Mouse (Mus musculus): ENCODE results near the gene Zfp36l2. TPM values are rescaled to one million over a fixed set of nuclear protein-coding genes. Genes with fewer than 3 reads are reported as not detected.

Zfp36l2 gene
- polyA plus RNA-seq, 1 experiment from 2014 or later, result 9.6 TPM

DNA sequence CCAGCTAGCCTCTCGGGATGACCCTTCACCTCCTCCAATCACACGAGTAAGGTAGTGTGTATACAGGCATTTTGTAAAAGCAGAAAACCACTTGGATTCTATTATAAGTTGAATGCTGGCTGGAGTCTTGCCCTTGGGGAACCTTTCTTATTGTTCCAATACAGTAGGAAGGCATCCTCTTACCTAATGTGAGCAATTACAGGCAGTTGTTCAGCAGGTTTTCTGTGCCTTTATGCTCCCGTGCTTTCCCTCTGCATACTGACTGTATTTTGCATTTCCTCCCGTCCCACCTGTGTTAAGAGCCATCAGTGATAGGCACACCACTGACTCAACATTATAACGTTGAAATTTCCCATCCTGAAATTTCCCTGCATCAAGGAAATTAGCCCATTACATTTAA is 17.2 kb upstream of the Zfp36l2 start:
- H3K4me3 ChIP-seq (ENCODE audit: low read depth, low read length), result no peak overlapping the region
- H3K9me3 ChIP-seq (replicated peaks; ENCODE audit: control insufficient read depth, low read length), result no peaks in the 10 kb centered on the region
- H3K4me1 ChIP-seq (ENCODE audit: control insufficient read depth, insufficient read depth, low read length), result peaks cover 9% of the 10 kb centered on the region; the same call in 1 of the 2 replicates
- H3K4me2 ChIP-seq, result no peak overlapping the region
- H3K27me3 ChIP-seq (ENCODE audit: control insufficient read depth, insufficient read depth, low read length), result no peaks in the 10 kb centered on the region
- H3K9ac ChIP-seq (ENCODE audit: low read depth, low read length), result no peak overlapping the region
- no peak overlapping the region for H3K27ac ChIP-seq (ENCODE audit: low read depth, low read length)
- ATAC-seq (replicated peaks; ENCODE audit: insufficient number of reproducible peaks, low FRiP score, low TSS enrichment), result no peak
- WGBS (ENCODE audit: insufficient replicate concordance), result 74% methylated on average over 5 of the region's 5 CpGs
- no peaks in the 10 kb centered on the region; the same call in 1 of the 2 replicates for H3K36me3 ChIP-seq (ENCODE audit: control insufficient read depth, insufficient read depth, low read length)

DNA sequence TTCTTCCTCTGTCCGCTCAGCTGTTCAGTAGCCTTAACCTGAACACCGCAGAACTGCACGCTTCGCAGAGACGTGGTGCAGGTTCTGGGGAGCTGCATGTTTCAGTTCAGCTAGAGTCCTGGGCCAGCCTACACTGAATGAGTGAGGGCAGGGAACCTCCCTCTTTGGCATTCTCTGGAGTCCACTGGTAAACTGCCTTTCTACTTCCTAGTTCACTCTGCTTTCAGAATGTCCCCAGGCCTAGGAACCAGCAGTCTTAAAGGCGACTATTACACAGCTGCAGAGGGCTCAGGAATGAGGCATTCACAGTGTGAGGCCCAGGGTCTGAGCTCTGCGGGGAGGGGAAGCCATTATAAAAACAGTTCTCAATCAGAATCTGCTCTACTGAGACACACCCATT is 15.6 kb upstream of the Zfp36l2 start:
- no peak for ATAC-seq (replicated peaks; ENCODE audit: insufficient number of reproducible peaks, low FRiP score, low TSS enrichment)
- H3K9ac ChIP-seq (ENCODE audit: low read depth, low read length), result peak overlapping the region; percentile 40; the same call in 1 of the 2 replicates
- H3K4me2 ChIP-seq, result no peak overlapping the region
- no peaks in the 10 kb centered on the region; the same call in 1 of the 2 replicates for H3K36me3 ChIP-seq (ENCODE audit: control insufficient read depth, insufficient read depth, low read length)
- peaks cover 9% of the 10 kb centered on the region; the same call in 1 of the 2 replicates for H3K4me1 ChIP-seq (ENCODE audit: control insufficient read depth, insufficient read depth, low read length)
- no peaks in the 10 kb centered on the region for H3K9me3 ChIP-seq (replicated peaks; ENCODE audit: control insufficient read depth, low read length)
- H3K27me3 ChIP-seq (ENCODE audit: control insufficient read depth, insufficient read depth, low read length), result no peaks in the 10 kb centered on the region
- 73% methylated on average over 7 of the region's 7 CpGs for WGBS (ENCODE audit: insufficient replicate concordance)
- H3K4me3 ChIP-seq (ENCODE audit: low read depth, low read length), result no peak overlapping the region
- H3K27ac ChIP-seq (ENCODE audit: low read depth, low read length), result no peak overlapping the region

DNA sequence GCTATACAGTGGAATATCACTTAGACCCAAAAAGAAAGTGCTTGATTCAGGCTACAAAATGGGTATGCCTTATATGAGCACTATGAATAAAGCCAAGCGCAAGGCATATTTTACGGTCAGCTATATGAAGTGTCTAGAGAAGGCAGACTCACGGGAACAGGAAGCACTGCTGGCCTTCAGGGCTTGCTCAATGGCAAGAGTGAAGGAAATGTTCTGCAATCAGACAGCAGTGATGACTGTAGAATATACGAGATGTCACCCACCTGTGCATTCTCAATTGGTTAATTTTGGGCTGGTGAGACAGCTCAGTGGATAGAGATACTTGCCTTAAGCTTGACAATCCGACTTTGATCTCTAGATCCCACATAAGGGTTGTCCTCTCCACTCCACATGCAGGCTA is 13.4 kb upstream of the Zfp36l2 start:
- no peak overlapping the region for H3K27ac ChIP-seq (ENCODE audit: low read depth, low read length)
- H3K27me3 ChIP-seq (ENCODE audit: control insufficient read depth, insufficient read depth, low read length), result no peaks in the 10 kb centered on the region
- H3K4me3 ChIP-seq (ENCODE audit: low read depth, low read length), result no peak overlapping the region
- no peaks in the 10 kb centered on the region for H3K9me3 ChIP-seq (replicated peaks; ENCODE audit: control insufficient read depth, low read length)
- peaks cover 14% of the 10 kb centered on the region for H3K4me1 ChIP-seq (ENCODE audit: control insufficient read depth, insufficient read depth, low read length)
- WGBS (ENCODE audit: insufficient replicate concordance), result 84% methylated on average over 5 of the region's 5 CpGs
- no peak overlapping the region for H3K4me2 ChIP-seq
- ATAC-seq (replicated peaks; ENCODE audit: insufficient number of reproducible peaks, low FRiP score, low TSS enrichment), result no peak
- H3K36me3 ChIP-seq (ENCODE audit: control insufficient read depth, insufficient read depth, low read length), result no peaks in the 10 kb centered on the region; the same call in 1 of the 2 replicates
- H3K9ac ChIP-seq (ENCODE audit: low read depth, low read length), result no peak overlapping the region

DNA sequence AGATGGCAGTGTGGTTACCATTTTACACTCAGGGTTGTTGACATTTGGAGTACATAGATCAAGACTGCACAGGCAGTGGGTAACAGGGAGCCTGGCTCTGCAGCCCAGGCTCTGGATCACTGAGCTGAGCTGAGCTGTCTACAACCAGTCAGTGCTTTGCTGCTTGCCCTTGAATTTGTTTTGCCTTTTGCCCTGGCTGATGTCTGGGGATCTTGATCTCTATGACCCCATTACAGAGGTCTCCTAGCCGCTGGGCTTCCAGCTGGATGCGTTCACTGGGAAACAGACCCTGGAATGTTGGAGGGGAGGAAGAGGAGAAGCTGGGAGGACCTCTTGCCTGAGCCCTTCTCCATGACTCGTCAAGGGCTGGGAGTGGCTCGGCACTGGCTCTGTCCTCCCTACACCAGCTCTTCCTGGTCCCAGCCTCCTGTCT is 10.2 kb upstream of the Zfp36l2 start:
- H3K27ac ChIP-seq (ENCODE audit: low read depth, low read length), result no peak overlapping the region
- ATAC-seq (replicated peaks; ENCODE audit: insufficient number of reproducible peaks, low FRiP score, low TSS enrichment), result no peak
- H3K9ac ChIP-seq (ENCODE audit: low read depth, low read length), result no peak overlapping the region
- H3K4me2 ChIP-seq, result no peak overlapping the region
- no peaks in the 10 kb centered on the region for H3K36me3 ChIP-seq (ENCODE audit: control insufficient read depth, insufficient read depth, low read length)
- H3K4me1 ChIP-seq (ENCODE audit: control insufficient read depth, insufficient read depth, low read length), result peaks cover 18% of the 10 kb centered on the region
- WGBS (ENCODE audit: insufficient replicate concordance), result 47% methylated on average over 4 of the region's 4 CpGs
- H3K9me3 ChIP-seq (replicated peaks; ENCODE audit: control insufficient read depth, low read length), result no peaks in the 10 kb centered on the region
- no peaks in the 10 kb centered on the region for H3K27me3 ChIP-seq (ENCODE audit: control insufficient read depth, insufficient read depth, low read length)
- no peak overlapping the region for H3K4me3 ChIP-seq (ENCODE audit: low read depth, low read length)

DNA sequence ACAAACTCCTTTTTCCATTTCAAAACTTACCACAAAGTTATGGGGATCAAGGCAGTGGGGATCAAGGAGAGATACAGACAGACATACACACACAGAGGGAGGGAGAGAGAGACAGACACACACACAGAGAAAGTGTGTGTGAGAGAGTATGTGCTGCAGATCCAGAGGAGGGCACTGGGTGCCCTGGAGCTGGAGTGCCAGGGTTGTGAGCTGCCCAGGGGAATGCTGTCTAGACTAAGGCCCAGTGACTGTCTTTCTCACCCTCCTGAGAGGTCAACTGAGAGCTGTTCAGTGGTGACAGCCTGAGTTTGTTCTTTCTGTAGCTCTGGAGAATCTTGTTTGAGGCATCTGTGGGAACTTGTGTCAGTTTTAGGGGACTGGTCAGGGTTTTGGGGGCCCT is 8.6 kb upstream of the Zfp36l2 start:
- no peak overlapping the region for H3K27ac ChIP-seq (ENCODE audit: low read depth, low read length)
- no peak overlapping the region for H3K9ac ChIP-seq (ENCODE audit: low read depth, low read length)
- no peaks in the 10 kb centered on the region for H3K27me3 ChIP-seq (ENCODE audit: control insufficient read depth, insufficient read depth, low read length)
- peaks cover 25% of the 10 kb centered on the region for H3K4me1 ChIP-seq (ENCODE audit: control insufficient read depth, insufficient read depth, low read length)
- H3K4me3 ChIP-seq (ENCODE audit: low read depth, low read length), result no peak overlapping the region
- no peaks in the 10 kb centered on the region for H3K9me3 ChIP-seq (replicated peaks; ENCODE audit: control insufficient read depth, low read length)
- 0 out of 2 replicates have a peak, but pooled peaks cover 3% of the 10 kb centered on the region for H3K36me3 ChIP-seq (ENCODE audit: control insufficient read depth, insufficient read depth, low read length)
- no peak overlapping the region for H3K4me2 ChIP-seq
- ATAC-seq (replicated peaks; ENCODE audit: insufficient number of reproducible peaks, low FRiP score, low TSS enrichment), result no peak

DNA sequence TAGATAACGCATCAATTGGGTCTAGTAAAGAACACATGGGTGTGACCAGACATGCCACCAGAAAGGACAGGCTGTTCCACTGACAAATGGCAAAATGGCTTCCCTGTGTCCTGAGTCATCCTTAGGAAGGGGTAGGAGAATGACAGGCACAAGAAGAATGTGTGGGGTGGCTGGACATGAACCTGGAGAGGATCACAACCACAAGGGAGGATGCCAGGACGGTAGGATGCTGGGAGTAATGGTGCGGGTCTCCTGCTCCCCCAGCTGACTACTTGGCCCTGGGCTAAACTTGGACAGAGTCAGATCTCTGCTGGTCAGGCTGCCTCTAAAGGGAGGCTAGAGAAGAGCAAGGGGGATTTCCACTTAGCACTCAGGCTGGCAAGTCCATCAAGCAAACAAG is 8.1 kb upstream of the Zfp36l2 start:
- no peaks in the 10 kb centered on the region for H3K9me3 ChIP-seq (replicated peaks; ENCODE audit: control insufficient read depth, low read length)
- H3K27me3 ChIP-seq (ENCODE audit: control insufficient read depth, insufficient read depth, low read length), result no peaks in the 10 kb centered on the region
- no peak overlapping the region for H3K9ac ChIP-seq (ENCODE audit: low read depth, low read length)
- H3K4me3 ChIP-seq (ENCODE audit: low read depth, low read length), result no peak overlapping the region
- 69% methylated on average over 3 of the region's 3 CpGs for WGBS (ENCODE audit: insufficient replicate concordance)
- no peak for ATAC-seq (replicated peaks; ENCODE audit: insufficient number of reproducible peaks, low FRiP score, low TSS enrichment)
- H3K36me3 ChIP-seq (ENCODE audit: control insufficient read depth, insufficient read depth, low read length), result 0 out of 2 replicates have a peak, but pooled peaks cover 3% of the 10 kb centered on the region
- H3K4me2 ChIP-seq, result no peak overlapping the region
- H3K4me1 ChIP-seq (ENCODE audit: control insufficient read depth, insufficient read depth, low read length), result peaks cover 27% of the 10 kb centered on the region
- H3K27ac ChIP-seq (ENCODE audit: low read depth, low read length), result no peak overlapping the region

DNA sequence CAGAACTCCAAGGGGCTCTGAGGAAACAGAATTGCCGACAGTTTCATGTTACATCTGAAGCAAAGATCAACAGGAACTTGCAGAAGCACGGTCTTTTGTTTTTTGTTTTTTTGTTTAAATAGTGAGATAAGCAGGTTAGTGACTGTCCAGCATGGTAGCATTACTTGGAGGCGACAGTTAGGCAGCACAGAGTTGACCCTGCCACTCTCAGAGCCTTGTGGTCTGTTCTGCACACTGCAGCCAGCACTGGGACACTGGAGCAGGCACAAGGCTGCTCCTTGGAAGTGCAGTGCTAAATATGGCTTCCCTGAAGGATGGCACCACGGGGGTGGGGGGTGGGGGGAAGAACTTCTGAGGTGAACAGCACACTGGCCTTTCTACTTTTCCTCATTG is 7.3 kb upstream of the Zfp36l2 start:
- no peaks in the 10 kb centered on the region for H3K9me3 ChIP-seq (replicated peaks; ENCODE audit: control insufficient read depth, low read length)
- H3K36me3 ChIP-seq (ENCODE audit: control insufficient read depth, insufficient read depth, low read length), result 0 out of 2 replicates have a peak, but pooled peaks cover 3% of the 10 kb centered on the region
- peaks cover 30% of the 10 kb centered on the region for H3K4me1 ChIP-seq (ENCODE audit: control insufficient read depth, insufficient read depth, low read length)
- no peak overlapping the region for H3K4me2 ChIP-seq
- no peaks in the 10 kb centered on the region for H3K27me3 ChIP-seq (ENCODE audit: control insufficient read depth, insufficient read depth, low read length)
- no peak for ATAC-seq (replicated peaks; ENCODE audit: insufficient number of reproducible peaks, low FRiP score, low TSS enrichment)
- no peak overlapping the region for H3K9ac ChIP-seq (ENCODE audit: low read depth, low read length)
- 37% methylated on average over 4 of the region's 4 CpGs for WGBS (ENCODE audit: insufficient replicate concordance)
- no peak overlapping the region for H3K4me3 ChIP-seq (ENCODE audit: low read depth, low read length)
- peak overlapping the region; percentile 41; the same call in 1 of the 2 replicates for H3K27ac ChIP-seq (ENCODE audit: low read depth, low read length)

DNA sequence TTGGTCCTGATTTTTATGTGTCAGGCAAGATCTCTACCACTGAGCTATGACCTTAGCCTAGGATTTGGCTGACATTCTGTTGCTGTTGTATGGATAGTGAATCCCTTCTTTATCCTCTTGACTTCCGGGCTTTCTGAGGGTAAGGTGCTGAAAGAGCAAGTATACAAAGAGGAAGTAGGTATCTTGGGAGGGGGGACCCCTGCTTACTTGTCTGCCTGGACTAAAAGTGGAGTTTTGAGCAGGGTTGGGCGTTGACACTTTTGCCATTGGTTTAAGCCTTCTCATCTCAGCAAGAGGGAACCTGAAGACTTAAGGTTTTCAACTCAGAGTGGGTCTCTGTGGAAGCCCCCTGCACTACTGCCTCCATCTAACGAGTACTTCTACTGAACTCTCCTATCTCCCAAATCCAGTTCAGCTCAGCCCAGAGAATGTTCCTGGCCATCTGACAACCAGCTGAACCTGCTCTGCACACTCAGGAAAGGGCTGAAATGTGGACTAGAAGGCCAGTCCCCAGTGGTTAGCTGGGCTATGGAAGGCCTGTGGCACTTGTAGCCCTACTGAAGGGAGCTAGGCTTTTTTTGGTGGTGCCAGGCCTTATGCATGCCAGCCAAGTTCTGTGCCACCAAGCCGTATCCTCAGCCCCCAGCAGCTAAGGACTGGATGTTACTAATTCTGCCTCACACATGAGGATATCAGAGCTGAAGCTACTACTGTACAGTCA is 6.7 kb upstream of the Zfp36l2 start:
- H3K4me1 ChIP-seq (ENCODE audit: control insufficient read depth, insufficient read depth, low read length), result peaks cover 33% of the 10 kb centered on the region
- no peak overlapping the region for H3K27ac ChIP-seq (ENCODE audit: low read depth, low read length)

DNA sequence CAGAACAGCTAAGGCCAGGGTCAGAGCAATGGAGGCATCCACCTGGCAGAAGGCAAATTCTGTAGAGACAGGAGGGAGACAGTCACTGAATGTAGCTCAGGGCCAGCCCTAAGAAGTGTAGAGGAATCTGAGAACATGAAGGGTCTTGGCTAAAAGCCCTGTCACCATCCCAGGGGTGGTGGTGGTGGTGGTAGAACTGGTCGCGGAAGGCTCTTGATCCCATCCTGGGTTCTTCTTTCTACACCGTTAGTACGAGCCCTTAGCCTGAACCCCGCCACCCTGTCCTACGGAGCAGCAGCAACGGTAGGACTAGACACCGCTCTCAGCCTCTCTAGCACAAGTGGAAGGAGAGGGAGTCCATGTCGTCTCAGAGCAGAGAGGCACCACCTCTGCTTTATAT is 5.7 kb upstream of the Zfp36l2 start:
- 86% methylated on average over 9 of the region's 9 CpGs for WGBS (ENCODE audit: insufficient replicate concordance)
- Histone ChIP-seq H3K36me3 (ENCODE audit: control insufficient read depth, insufficient read depth, low read length) (0 out of 2 replicates have a peak, but pooled peaks cover 3% of the 10 kb centered on the region), H3K27me3 (ENCODE audit: control insufficient read depth, insufficient read depth, low read length) (no peaks in the 10 kb centered on the region), H3K4me3 (ENCODE audit: low read depth, low read length) (no peak overlapping the region), H3K9me3 (replicated peaks; ENCODE audit: control insufficient read depth, low read length) (no peaks in the 10 kb centered on the region), H3K27ac (ENCODE audit: low read depth, low read length) (no peak overlapping the region), H3K4me1 (ENCODE audit: control insufficient read depth, insufficient read depth, low read length) (peaks cover 43% of the 10 kb centered on the region), H3K4me2 (no peak overlapping the region), H3K9ac (ENCODE audit: low read depth, low read length) (no peak overlapping the region)
- ATAC-seq (replicated peaks; ENCODE audit: insufficient number of reproducible peaks, low FRiP score, low TSS enrichment), result no peak

More for the DNA sequence above, 6.7 kb upstream of the Zfp36l2 start:
- no peak overlapping the region for H3K4me3 ChIP-seq (ENCODE audit: low read depth, low read length)
- H3K36me3 ChIP-seq (ENCODE audit: control insufficient read depth, insufficient read depth, low read length), result 0 out of 2 replicates have a peak, but pooled peaks cover 3% of the 10 kb centered on the region
- no peaks in the 10 kb centered on the region for H3K27me3 ChIP-seq (ENCODE audit: control insufficient read depth, insufficient read depth, low read length)
- H3K9me3 ChIP-seq (replicated peaks; ENCODE audit: control insufficient read depth, low read length), result no peaks in the 10 kb centered on the region
- H3K9ac ChIP-seq (ENCODE audit: low read depth, low read length), result 0 out of 2 replicates have a peak overlapping the region, but pooled peaks have one; percentile 22
- no peak for ATAC-seq (replicated peaks; ENCODE audit: insufficient number of reproducible peaks, low FRiP score, low TSS enrichment)
- H3K4me2 ChIP-seq, result no peak overlapping the region
- WGBS (ENCODE audit: insufficient replicate concordance), result 67% methylated on average over 4 of the region's 4 CpGs
